Mouse (Mus musculus) adrenal gland, adult 18-20 months (tissue): ENCODE results near the gene Cldn15. TPM values are rescaled to one million over a fixed set of nuclear protein-coding genes. Genes with fewer than 3 reads are reported as not detected.
"Not testable (repeated sequence)": the region's sequence is repeated elsewhere in the genome, so short reads cannot be mapped to it uniquely, and the experiment has no call there.

Source experiments
- DNase-seq, 2 experiments: peaks; one replicate each; pipeline ENCODE4 v3.0.0; 2021 to 2022; ENCODE audit warnings: low spot score in 2 of 2
- total RNA-seq, 2 experiments: library from RNA; stranded (reverse); gene quantifications; 1 replicate in 1 of 2; 2 replicates in 1 of 2; pipeline ENCODE4 v1.2.3; 2021

The Cldn15 gene
- total RNA-seq, 2 experiments from 2014 or later: 12.7 TPM

- DNase-seq: no peak
Observed at GRCm38 (mm10) chr5:136947874-136948273, 18.5 kb upstream of the Cldn15 start.

GRCm38 (mm10) chr5:136949551-136950336 lies 16.7 kb upstream of the Cldn15 start:
- not testable (repeated sequence) for DNase-seq

- DNase-seq: no peak
Observed at GRCm38 (mm10) chr5:136950521-136950920, 15.9 kb upstream of the Cldn15 start.

DNA sequence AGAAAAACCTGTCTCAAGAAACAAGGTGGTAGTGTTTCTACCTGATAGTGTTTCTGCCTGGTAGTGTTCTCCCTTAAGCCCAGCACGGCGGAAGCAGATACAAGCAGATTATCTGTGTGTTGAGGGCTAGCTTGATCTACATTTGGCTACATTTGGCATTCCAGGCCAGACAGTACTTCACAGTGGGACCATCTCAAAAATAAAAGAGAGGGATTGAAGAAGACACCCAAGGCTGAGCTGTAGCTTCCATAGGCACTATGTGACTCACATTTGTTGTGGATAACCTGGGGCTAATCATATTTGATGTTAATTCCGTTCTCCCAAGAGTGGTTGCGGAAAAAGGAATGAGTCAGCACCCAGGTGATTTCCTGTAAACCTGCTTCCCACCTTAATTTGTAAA lies 14.3 kb upstream of the Cldn15 start:
- no peak for DNase-seq

- peak; percentile 89 to 91 for DNase-seq
Observed at GRCm38 (mm10) chr5:136953015-136953414, 13.4 kb upstream of the Cldn15 start, which contains the start of gene Fis1. TSS of gene Fis1 (plus strand) at chr5:136953275.

GRCm38 (mm10) chr5:136953440-136953951 lies 12.9 kb upstream of the Cldn15 start:
- no peak for DNase-seq

DNA sequence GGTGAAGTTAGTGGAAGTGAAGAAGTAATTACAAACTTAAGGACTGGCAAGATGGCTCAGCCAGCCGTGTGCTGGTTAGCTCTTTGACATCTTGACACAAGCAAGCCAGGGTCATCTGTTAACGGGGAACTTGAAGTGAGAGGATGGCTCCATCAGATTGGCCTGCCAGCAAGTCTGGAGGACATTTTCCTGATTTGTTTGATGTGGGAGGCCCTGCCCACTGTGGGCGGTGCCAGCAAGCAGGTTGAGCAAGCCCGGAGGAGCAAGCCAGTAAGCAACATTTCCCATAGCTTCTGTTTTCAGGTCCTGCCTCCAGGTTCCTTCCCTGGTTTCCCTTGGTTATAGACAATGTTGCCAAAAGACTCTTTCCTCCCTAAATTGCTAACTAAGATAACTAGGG lies 10.8 kb upstream of the Cldn15 start:
- no peak for DNase-seq

GRCm38 (mm10) chr5:136957250-136957649 lies 9.2 kb upstream of the Cldn15 start:
- no peak for DNase-seq

GRCm38 (mm10) chr5:136958991-136959605 lies 7.3 kb upstream of the Cldn15 start:
- no peak for DNase-seq

DNA sequence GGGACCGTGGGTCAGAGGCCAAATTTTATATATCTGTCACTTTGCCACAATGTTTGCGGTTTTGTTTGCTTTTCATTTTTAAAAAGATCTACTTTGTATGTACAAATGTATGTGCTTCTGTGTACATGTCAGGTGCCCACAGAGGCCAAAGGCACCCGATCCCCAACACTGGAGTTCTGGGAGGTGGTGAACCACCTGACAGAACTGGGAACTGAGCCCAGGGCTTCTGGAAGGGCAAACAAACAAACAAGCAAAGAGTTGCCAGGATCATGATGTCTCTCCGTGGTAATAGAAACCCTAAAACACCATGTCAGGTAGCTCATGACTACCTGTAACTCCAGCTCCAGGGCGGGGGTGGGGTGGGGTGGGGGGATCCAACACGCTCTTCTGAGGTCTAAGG lies 6.4 kb upstream of the Cldn15 start:
- DNase-seq: no peak

GRCm38 (mm10) chr5:136961334-136961982 lies 5.0 kb upstream of the Cldn15 start:
- DNase-seq: no peak

GRCm38 (mm10) chr5:136961983-136962461 lies 4.4 kb upstream of the Cldn15 start:
- DNase-seq: peak; percentile 81 to 82

DNA sequence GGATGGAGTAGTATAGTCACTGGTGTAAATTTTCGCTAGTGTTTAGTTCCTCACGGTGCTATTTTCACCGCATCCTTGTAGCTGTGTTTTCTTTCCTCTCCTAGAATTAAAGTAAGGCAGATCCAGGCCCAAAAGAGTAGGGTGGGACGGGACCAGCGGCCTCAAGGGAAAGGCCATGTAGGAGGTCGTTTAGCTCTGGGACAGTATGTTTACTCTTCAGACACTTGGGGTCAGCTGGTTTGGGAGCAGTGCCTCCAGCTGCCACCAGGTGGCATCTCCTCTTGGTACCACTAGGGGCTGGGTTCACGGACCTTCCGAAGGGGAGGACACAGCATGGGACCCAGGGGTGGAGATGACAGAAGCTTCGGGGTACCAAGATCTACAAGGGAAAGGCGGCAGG lies 3.9 kb upstream of the Cldn15 start:
- peak; percentile 73 to 80 for DNase-seq

GRCm38 (mm10) chr5:136962966-136963540 lies 3.4 kb upstream of the Cldn15 start:
- no peak for DNase-seq

GRCm38 (mm10) chr5:136965210-136965609 lies 1.2 kb upstream of the Cldn15 start:
- no peak for DNase-seq

DNA sequence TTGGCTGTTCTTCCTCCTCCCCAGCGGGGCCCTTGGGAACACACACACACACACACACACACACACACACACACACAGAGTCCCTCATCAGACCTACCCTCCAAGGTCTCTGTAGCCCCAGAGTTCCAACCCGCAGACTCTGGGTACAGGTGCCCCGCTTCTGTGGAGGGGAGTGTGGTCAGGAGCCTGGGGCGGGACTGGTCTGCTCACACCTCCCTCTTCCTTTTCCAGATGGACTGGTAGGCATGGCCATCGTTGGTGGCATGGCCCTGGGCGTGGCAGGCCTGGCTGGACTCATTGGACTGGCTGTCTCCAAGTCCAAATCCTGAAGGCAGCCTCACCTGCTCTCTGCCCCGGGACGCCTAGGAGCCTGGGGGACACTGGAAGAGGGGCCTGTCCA lies 730 bp upstream of the Cldn15 start:
- DNase-seq: no peak

DNA sequence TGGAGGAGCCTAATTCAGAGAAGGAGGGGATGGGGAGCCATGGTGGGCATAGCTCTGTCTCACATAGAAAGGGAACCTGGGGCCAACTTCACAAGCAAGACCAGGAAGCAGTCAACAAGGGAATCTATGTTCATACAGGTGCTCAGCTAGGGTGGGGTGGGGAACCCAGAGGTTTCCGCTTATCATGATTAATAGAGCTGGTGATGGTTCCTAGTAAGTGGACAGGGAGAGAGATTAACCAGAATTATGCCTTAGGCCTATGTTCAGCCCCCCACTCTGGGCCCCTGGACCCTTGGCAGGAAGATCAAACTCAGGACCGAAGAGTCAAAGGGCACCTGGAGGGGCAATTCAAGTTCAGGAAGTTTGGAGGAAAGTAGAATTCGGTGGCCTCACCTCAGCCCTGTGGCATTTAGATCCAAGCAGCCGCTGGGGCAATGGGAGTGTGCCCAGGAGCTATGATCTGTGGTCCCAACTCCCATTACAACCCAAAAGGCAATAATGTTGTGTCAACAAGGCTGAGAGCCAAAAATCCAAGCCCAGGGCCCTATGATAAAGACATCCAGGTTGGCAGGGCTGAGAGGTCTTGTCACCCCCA lies 542 bp downstream of the Cldn15 start:
- DNase-seq: no peak

- DNase-seq: peak in 1 of 2 experiments; percentile 55
Observed at GRCm38 (mm10) chr5:136967592-136967991, 1.2 kb downstream of the Cldn15 start.

GRCm38 (mm10) chr5:136970703-136971102 lies 4.3 kb downstream of the Cldn15 start:
- peak; percentile 76 to 78 for DNase-seq

GRCm38 (mm10) chr5:136973670-136974069 lies 7.3 kb downstream of the Cldn15 start:
- DNase-seq: no peak

- no peak for DNase-seq
Observed at GRCm38 (mm10) chr5:136977769-136978168, 11.4 kb downstream of the Cldn15 start.
